Mouse (Mus musculus) thymus, adult 2 months (tissue): ENCODE results near the gene Preb. TPM values are rescaled to one million over a fixed set of nuclear protein-coding genes. Genes with fewer than 3 reads are reported as not detected.

Experiments
- DNase-seq: peaks from one replicate; pipeline ENCODE4 v3.0.0; 2021
- H3K27ac ChIP-seq: fragments of 200-500 bp; 2 replicates; pipeline ENCODE4 v1.5.1; 2012; ENCODE audit warnings: low read length, control low read depth; ENCODE audit not compliant: control insufficient read depth, insufficient read depth
- H3K27me3 ChIP-seq: fragments of 200-500 bp; 2 replicates; pipeline ENCODE4 v1.6.1; 2012; ENCODE audit warnings: mild to moderate bottlenecking, low read length, moderate library complexity, mixed read lengths; ENCODE audit not compliant: control insufficient read depth, insufficient read depth
- H3K36me3 ChIP-seq: fragments of 200-500 bp; 2 replicates; pipeline ENCODE4 v1.6.1; 2012; ENCODE audit warnings: mild to moderate bottlenecking, low read length, moderate library complexity; ENCODE audit not compliant: control insufficient read depth, insufficient read depth
- H3K4me1 ChIP-seq: fragments of 200-500 bp; replicated peaks from 2 replicates; pipeline ENCODE4 v1.6.1; 2012; ENCODE audit warnings: low read length; ENCODE audit not compliant: control insufficient read depth, insufficient read depth
- H3K4me3 ChIP-seq: fragments of 200-500 bp; 2 replicates; pipeline ENCODE4 v1.5.1; 2012; ENCODE audit warnings: mild to moderate bottlenecking, low read length, control low read depth, moderate library complexity; ENCODE audit not compliant: control insufficient read depth, insufficient read depth
- CTCF ChIP-seq: fragments of 200-500 bp; IDR thresholded peaks from 2 replicates; pipeline ENCODE4 v1.5.1; 2012; ENCODE audit warnings: mild to moderate bottlenecking, control low read depth, low read length, moderate library complexity, borderline replicate concordance; ENCODE audit not compliant: control insufficient read depth, poor library complexity, insufficient read depth; ENCODE audit errors: extremely low read depth
- POLR2A ChIP-seq: fragments of 200-500 bp; IDR thresholded peaks from 2 replicates; pipeline ENCODE4 v1.6.1; 2012; ENCODE audit warnings: mild to moderate bottlenecking, low read length, control low read depth, moderate library complexity; ENCODE audit not compliant: control insufficient read depth, poor library complexity, insufficient read depth; ENCODE audit errors: extremely low read depth
- WGBS: fragments of 180-500 bp; shearing (Covaris S2); methylation state at CpG from one replicate; pipeline ENCODE4 v1.1.7; 2018; 5-methylcytosine and 5-hydroxymethylcytosine counted together
- polyA plus RNA-seq: library from polyadenylated mRNA; depleted of rRNA; stranded (reverse); fragments of >200 nt; gene quantifications from 2 replicates; pipeline ENCODE4 v1.2.3, GENCODE M21; 2012; rRNA removed

Gene Preb
- polyA plus RNA-seq, 1 experiment = 419 TPM

DNA sequence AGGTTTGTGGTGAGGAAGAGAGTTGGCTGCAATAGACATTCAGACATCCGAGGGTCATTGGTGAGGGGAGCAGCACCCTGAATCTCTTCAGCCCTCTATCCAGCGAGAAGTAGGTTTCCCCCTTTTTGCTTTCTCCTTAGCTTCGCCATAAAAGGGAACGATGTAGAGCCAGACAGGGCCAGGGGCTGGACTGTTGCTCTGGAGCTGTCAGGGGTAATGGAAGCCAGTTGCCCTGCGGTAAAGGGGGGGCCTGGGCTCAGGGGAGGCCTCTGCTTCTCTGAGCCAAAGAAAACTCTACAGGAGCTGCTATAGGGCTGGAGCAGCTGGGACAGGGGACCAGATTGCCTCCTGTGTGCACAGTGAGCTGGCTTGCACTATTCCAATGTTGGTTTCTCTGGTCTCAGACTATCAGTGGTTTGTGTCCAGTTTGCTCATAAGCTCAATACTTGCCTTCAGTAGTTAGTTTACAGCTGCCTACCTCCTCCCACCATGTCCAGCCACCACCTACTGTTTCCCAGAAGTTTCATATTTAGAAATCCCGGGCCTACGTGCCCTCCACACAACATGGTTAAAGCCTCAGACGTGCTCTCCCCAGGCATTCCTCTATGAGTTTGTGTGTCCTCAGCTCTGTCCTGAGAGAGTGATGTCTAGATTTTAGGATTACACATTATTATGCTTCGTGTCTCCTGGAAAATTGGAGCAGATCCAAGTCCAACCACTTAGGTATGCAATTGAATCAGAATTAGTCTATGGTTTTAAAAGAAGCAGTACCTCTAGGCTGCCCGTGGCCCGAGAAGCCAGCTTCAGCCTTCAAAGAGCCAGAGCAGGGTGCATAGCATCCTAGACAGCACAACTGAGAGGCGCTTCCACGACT is 51.5 kb downstream of the Preb start:
- Histone ChIP-seq H3K27ac (peak overlapping the region; percentile 68), H3K36me3 (peaks cover 10% of the 10 kb centered on the region), H3K27me3 (no peaks in the 10 kb centered on the region), H3K4me3 (peak overlapping the region; percentile 51), H3K4me1 (peaks cover 32% of the 10 kb centered on the region)
- no peak for DNase-seq
- no peak for TF ChIP-seq POLR2A
- no peak for TF ChIP-seq CTCF
- 63% methylated on average over 13 of the region's 13 CpGs for WGBS

DNA sequence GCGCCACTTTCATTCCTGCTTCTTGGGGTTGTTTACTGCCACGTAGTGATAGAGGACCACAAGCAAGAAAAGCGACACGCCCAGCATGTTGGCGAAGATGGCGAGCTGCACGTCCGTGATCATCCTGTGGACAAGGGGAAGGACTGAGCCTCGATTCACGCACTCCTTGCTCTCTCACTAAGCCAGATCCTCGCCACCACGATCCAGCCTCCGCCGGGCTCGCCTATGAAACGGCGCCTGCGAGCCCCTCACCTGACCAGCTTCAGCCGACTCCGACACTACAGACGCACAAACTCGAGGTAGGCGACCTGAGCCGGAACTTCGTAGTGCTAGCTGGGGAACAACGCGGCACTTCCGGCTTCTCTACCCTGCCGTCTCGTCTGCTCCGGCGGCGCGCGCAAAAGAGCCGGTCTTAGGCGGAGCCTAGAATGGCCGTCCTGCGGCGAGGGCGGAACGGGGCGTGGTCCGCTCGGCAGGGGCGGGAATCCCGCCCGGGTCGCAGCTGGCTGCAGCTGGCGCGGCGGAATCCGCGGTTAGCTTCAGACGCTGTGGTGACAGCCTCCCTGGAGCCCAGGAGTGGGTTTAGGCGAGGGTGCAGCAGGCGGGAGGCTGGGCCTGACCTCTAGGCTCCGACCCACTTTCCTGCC is 52.6 kb downstream of the Preb start, which contains the start of gene Ost4:
Gene Ost4 (minus strand): TSS at position 376 of the 647 bp plus-strand sequence.
- Histone ChIP-seq H3K27ac (peak within 1 kb of the TSS; percentile 68), H3K27me3 (no peaks in the 10 kb centered on the region), H3K4me1 (peaks cover 22% of the 10 kb centered on the region), H3K4me3 (peak within 1 kb of the TSS; percentile 68), H3K36me3 (peaks cover 15% of the 10 kb centered on the region)
- DNase-seq = peak; percentile 98
- peak; percentile 57; the same call in 1 of the 2 replicates for TF ChIP-seq CTCF
- TF ChIP-seq POLR2A = peak; percentile 86
- under 1% methylated on average over 58 of the region's 58 CpGs for WGBS

DNA sequence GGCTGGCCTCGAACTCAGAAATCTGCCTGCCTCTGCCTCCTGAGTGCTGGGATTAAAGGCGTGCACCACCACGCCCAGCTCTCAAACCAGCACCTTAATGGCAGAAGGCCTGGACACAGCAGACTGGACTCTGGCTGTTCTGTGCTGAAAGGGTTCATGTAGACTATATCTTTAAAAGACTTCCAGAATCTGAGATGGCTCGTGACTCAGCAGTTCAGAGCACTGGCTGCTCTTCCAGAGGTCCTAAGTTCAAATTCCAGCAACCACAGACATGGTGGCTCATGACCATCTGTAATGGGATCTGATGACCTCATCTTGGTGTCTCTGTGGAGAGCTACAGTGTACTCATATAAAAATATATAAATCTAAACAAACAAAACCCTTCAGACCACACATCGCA is 58.3 kb downstream of the Preb start:
- Histone ChIP-seq H3K4me3 (no peak overlapping the region), H3K4me1 (peaks cover 7% of the 10 kb centered on the region), H3K27ac (no peak overlapping the region), H3K36me3 (peaks cover 36% of the 10 kb centered on the region), H3K27me3 (no peaks in the 10 kb centered on the region)
- TF ChIP-seq POLR2A (no peak), CTCF (no peak)
- DNase-seq = no peak
- 96% methylated on average over 5 of the region's 5 CpGs for WGBS

Other genes with a start within 250 kb of the Preb start
- 0.75 and 0.92 TPM in 2 replicates for gene Dpysl5, start 248.8 kb downstream of the Preb start, polyA plus RNA-seq
- 11.5 and 16.6 TPM in 2 replicates for gene Mapre3, start 145.7 kb downstream of the Preb start, polyA plus RNA-seq
- gene Tmem214, start 92.3 kb downstream of the Preb start, polyA plus RNA-seq = 101 and 106 TPM in 2 replicates
- 40.7 and 53.0 TPM in 2 replicates for gene Agbl5, start 71.7 kb downstream of the Preb start, polyA plus RNA-seq
- gene Ost4, start 52.6 kb downstream of the Preb start, polyA plus RNA-seq = 192 and 239 TPM in 2 replicates
- gene Emilin1, start 47.0 kb downstream of the Preb start, polyA plus RNA-seq = 44.6 and 57.5 TPM in 2 replicates
- gene Khk, start 38.9 kb downstream of the Preb start, polyA plus RNA-seq = 28.3 and 32.0 TPM in 2 replicates
- 0.31 and 0.70 TPM in 2 replicates for gene Cgref1, start 14.8 kb downstream of the Preb start, polyA plus RNA-seq
- gene Tcf23, start 8.3 kb upstream of the Preb start, polyA plus RNA-seq = 0.06 and 0.18 TPM in 2 replicates
- gene Atraid, start 88.0 kb upstream of the Preb start, polyA plus RNA-seq = 52.0 and 67.0 TPM in 2 replicates
- 35.1 and 37.3 TPM in 2 replicates for gene Slc5a6, start 88.6 kb upstream of the Preb start, polyA plus RNA-seq
- 59.8 and 80.9 TPM in 2 replicates for gene Cad, start 94.4 kb upstream of the Preb start, polyA plus RNA-seq
- gene Dnajc5g, start 145.9 kb upstream of the Preb start, polyA plus RNA-seq = not detected in 2 replicates
- gene Slc30a3, start 147.9 kb upstream of the Preb start, polyA plus RNA-seq = 0.48 and 0.77 TPM in 2 replicates
- gene Trim54, start 156.4 kb upstream of the Preb start, polyA plus RNA-seq = 0.92 and 9.3 TPM in 2 replicates
- gene Ucn, start 178.5 kb upstream of the Preb start, polyA plus RNA-seq = not detected in 2 replicates
- gene Mpv17, start 193.9 kb upstream of the Preb start, polyA plus RNA-seq = 43.8 and 55.8 TPM in 2 replicates
- gene Gm29609, start 219.6 kb upstream of the Preb start, polyA plus RNA-seq = 3.5 and 4.7 TPM in 2 replicates
- gene Gtf3c2, start 219.8 kb upstream of the Preb start, polyA plus RNA-seq = 112 and 113 TPM in 2 replicates
- 127 and 134 TPM in 2 replicates for gene Snx17, start 232.9 kb upstream of the Preb start, polyA plus RNA-seq
- gene Eif2b4, start 233.1 kb upstream of the Preb start, polyA plus RNA-seq = 74.5 and 88.0 TPM in 2 replicates
- 88.5 and 90.3 TPM in 2 replicates for gene Zfp513, start 241.9 kb upstream of the Preb start, polyA plus RNA-seq